Mouse (Mus musculus) lung, adult 2 months (tissue): ENCODE measurements at regions not wholly inside any gene's neighbourhood (a gene's known extent, or its start where the extent isn't known, plus 50 kb on each side); places are given as distances from the start of the nearest gene placed in this dataset.

Experiments used
- CTCF ChIP-seq: fragments of 200-500 bp; IDR thresholded peaks from 2 replicates; pipeline ENCODE4 v1.5.1; 2011; ENCODE audit warnings: mild to moderate bottlenecking, low read length, control low read depth; ENCODE audit not compliant: insufficient read depth
- POLR2A ChIP-seq: fragments of 200-500 bp; IDR thresholded peaks from 2 replicates; pipeline ENCODE4 v1.6.1; 2011; ENCODE audit warnings: low read depth, mild to moderate bottlenecking, control low read depth, low read length, borderline replicate concordance; ENCODE audit errors: extremely low read depth

DNA sequence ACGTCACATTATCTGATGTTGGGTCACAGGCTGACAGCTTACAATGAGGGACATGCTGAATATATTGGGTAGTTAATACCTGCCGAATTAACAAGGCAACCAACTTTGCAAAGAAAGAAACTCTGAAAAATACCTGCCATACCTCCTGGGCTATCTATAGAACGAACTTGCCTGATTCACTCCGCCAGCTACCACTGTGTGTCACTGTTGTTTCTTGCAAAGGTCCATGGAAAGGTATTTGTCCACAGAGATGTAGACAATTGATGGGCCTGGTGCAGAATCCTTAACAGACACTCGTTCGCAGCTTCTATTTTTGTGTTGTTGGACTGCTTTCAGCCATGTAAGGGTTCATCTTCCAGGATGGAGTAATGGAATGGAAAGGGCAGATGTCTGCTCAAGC is 226.4 kb upstream of the Tmco5 start:
- TF ChIP-seq CTCF (no peak), POLR2A (no peak)
